Mouse (Mus musculus) C2C12 (cell line): ENCODE data around the gene Naaladl2. TPM values are rescaled to one million over a fixed set of nuclear protein-coding genes. Genes with fewer than 3 reads are reported as not detected.

Experiments
- H3K27me3 ChIP-seq: one replicate; pipeline ENCODE4 v1.6.1; 2011; ENCODE audit not compliant: control insufficient read depth, insufficient read depth, insufficient read length
- H3K36me3 ChIP-seq: one replicate; pipeline ENCODE4 v1.6.1; 2011; ENCODE audit not compliant: control insufficient read depth, insufficient read depth
- H3K4me3 ChIP-seq: one replicate; pipeline ENCODE4 v1.5.1; 2011; ENCODE audit warnings: mild to moderate bottlenecking, control low read depth; ENCODE audit not compliant: poor library complexity, insufficient read depth, severe bottlenecking
- H3K79me2 ChIP-seq: one replicate; pipeline ENCODE4 v1.6.1; 2011; ENCODE audit not compliant: control insufficient read depth, insufficient read depth
- H3K79me3 ChIP-seq: one replicate; pipeline ENCODE4 v1.6.1; 2011; ENCODE audit warnings: low read depth, control low read depth
- H3ac ChIP-seq: one replicate; pipeline ENCODE3; 2011; ENCODE audit warnings: low read depth; ENCODE audit not compliant: control insufficient read depth, insufficient read length
- CEBPB ChIP-seq: IDR thresholded peaks from one replicate; pipeline ENCODE4 v1.6.1; 2011; ENCODE audit warnings: low read depth, mild to moderate bottlenecking, control low read depth, moderate library complexity
- CTCF ChIP-seq: IDR thresholded peaks from one replicate; pipeline ENCODE4 v1.5.1; 2011; ENCODE audit not compliant: control insufficient read depth, insufficient read depth, insufficient read length
- FOSL1 ChIP-seq: IDR thresholded peaks from one replicate; pipeline ENCODE4 v1.8.0; 2011; ENCODE audit warnings: mild to moderate bottlenecking, low read length; ENCODE audit not compliant: poor library complexity, insufficient read depth, severe bottlenecking
- MAX ChIP-seq: IDR thresholded peaks from one replicate; pipeline ENCODE4 v1.6.1; 2011; ENCODE audit warnings: mild to moderate bottlenecking, control low read depth
- MYOD1 ChIP-seq: IDR thresholded peaks from one replicate; pipeline ENCODE4 v1.6.1; 2011; ENCODE audit warnings: low read depth; ENCODE audit not compliant: control insufficient read depth, insufficient read length
- MYOG ChIP-seq: IDR thresholded peaks from one replicate; pipeline ENCODE4 v1.6.1; 2011; ENCODE audit not compliant: control insufficient read depth, insufficient read length; ENCODE audit errors: extremely low read depth
- USF1 ChIP-seq: IDR thresholded peaks from one replicate; pipeline ENCODE4 v1.6.1; 2011; ENCODE audit warnings: low read depth, mild to moderate bottlenecking, control low read depth, moderate library complexity
- polyA plus RNA-seq: library from polyadenylated mRNA; unstranded; fragments of >200 nt; fragmentation: generic; extraction: Trizol; gene quantifications from one replicate; pipeline ENCODE4 v1.2.1, GENCODE M21; 2012; ENCODE audit warnings: missing spikeins

The Naaladl2 gene
- polyA plus RNA-seq, 1 experiment: not detected

GRCm38 (mm10) chr3:24747182-24747856 lies 396.7 kb downstream of the Naaladl2 start:
- no peak overlapping the region for H3K4me3 ChIP-seq
- H3K79me2 ChIP-seq: no peaks in the 10 kb centered on the region
- no peak overlapping the region for H3ac ChIP-seq
- no peaks in the 10 kb centered on the region for H3K27me3 ChIP-seq
- H3K79me3 ChIP-seq: no peaks in the 10 kb centered on the region
- TF ChIP-seq MAX: no peak
- TF ChIP-seq USF1: no peak
- no peak for TF ChIP-seq MYOG
- no peak for TF ChIP-seq MYOD1
- no peak for TF ChIP-seq CTCF
- no peak for TF ChIP-seq CEBPB
- TF ChIP-seq FOSL1: no peak
- no peaks in the 10 kb centered on the region for H3K36me3 ChIP-seq

GRCm38 (mm10) chr3:24743946-24744345 lies 400.1 kb downstream of the Naaladl2 start:
- Histone ChIP-seq H3K36me3 (no peaks in the 10 kb centered on the region), H3K79me3 (no peaks in the 10 kb centered on the region), H3ac (no peak overlapping the region), H3K79me2 (no peaks in the 10 kb centered on the region), H3K4me3 (no peak overlapping the region), H3K27me3 (no peaks in the 10 kb centered on the region)
- TF ChIP-seq CTCF (no peak), MAX (no peak), MYOG (no peak), FOSL1 (no peak), CEBPB (no peak), USF1 (no peak), MYOD1 (no peak)

- TF ChIP-seq MYOD1 (no peak), MAX (no peak), USF1 (no peak), FOSL1 (no peak), CEBPB (no peak), CTCF (no peak), MYOG (no peak)
- Histone ChIP-seq H3K27me3 (no peaks in the 10 kb centered on the region), H3K4me3 (no peak overlapping the region), H3K79me2 (no peaks in the 10 kb centered on the region), H3K79me3 (no peaks in the 10 kb centered on the region), H3K36me3 (no peaks in the 10 kb centered on the region), H3ac (no peak overlapping the region)
Observed at GRCm38 (mm10) chr3:24719181-24719749, 424.8 kb downstream of the Naaladl2 start.

- Histone ChIP-seq H3ac (no peak overlapping the region), H3K79me3 (no peaks in the 10 kb centered on the region), H3K4me3 (no peak overlapping the region), H3K79me2 (no peaks in the 10 kb centered on the region), H3K36me3 (no peaks in the 10 kb centered on the region), H3K27me3 (no peaks in the 10 kb centered on the region)
- TF ChIP-seq CTCF (no peak), FOSL1 (no peak), MAX (no peak), MYOD1 (no peak), MYOG (no peak), CEBPB (no peak), USF1 (no peak)
Observed at GRCm38 (mm10) chr3:24714770-24715169, 429.3 kb downstream of the Naaladl2 start.

GRCm38 (mm10) chr3:24705778-24706423 lies 438.2 kb downstream of the Naaladl2 start:
- H3K4me3 ChIP-seq: no peak overlapping the region
- H3ac ChIP-seq: no peak overlapping the region
- no peaks in the 10 kb centered on the region for H3K36me3 ChIP-seq
- H3K79me2 ChIP-seq: no peaks in the 10 kb centered on the region
- H3K79me3 ChIP-seq: no peaks in the 10 kb centered on the region
- TF ChIP-seq MAX: no peak
- no peak for TF ChIP-seq MYOG
- TF ChIP-seq USF1: no peak
- no peak for TF ChIP-seq CEBPB
- TF ChIP-seq CTCF: no peak
- no peak for TF ChIP-seq MYOD1
- H3K27me3 ChIP-seq: no peaks in the 10 kb centered on the region
